Mouse (Mus musculus) liver, embryonic 14.5 days (tissue): Measurements from ENCODE around the gene Mbnl1. TPM values are rescaled to one million over a fixed set of nuclear protein-coding genes. Genes with fewer than 3 reads are reported as not detected.

Experiments used
- ATAC-seq: fragments of 200-750 bp; cut with Nextera tagmentation; 2 replicates; pipeline ENCODE4 v1.8.0; 2017; ENCODE audit warnings: moderate number of reproducible peaks, mild to moderate bottlenecking, moderate library complexity; ENCODE audit not compliant: insufficient read depth
- DNase-seq, 3 experiments: peaks; one replicate each; pipeline ENCODE4 v3.0.0-alpha.2; 2012 to 2013; ENCODE audit warnings: low read depth in 3 of 3, low spot score in 3 of 3
- H3K27ac ChIP-seq: fragments of 300-500 bp; sonication (generic); 2 replicates; pipeline ENCODE4 v1.5.1; 2014; ENCODE audit warnings: moderate library complexity, mild to moderate bottlenecking, control low read depth, inconsistent platforms
- H3K27me3 ChIP-seq: fragments of 300-500 bp; sonication (generic); 2 replicates; pipeline ENCODE4 v1.6.1; 2014; ENCODE audit warnings: mild to moderate bottlenecking, low read length, moderate library complexity; ENCODE audit not compliant: control insufficient read depth, insufficient read depth
- H3K36me3 ChIP-seq: fragments of 300-500 bp; sonication (generic); replicated peaks from 2 replicates; pipeline ENCODE4 v1.6.1; 2014; ENCODE audit warnings: low read depth; ENCODE audit not compliant: control insufficient read depth, insufficient read depth
- H3K4me1 ChIP-seq, 2 experiments: fragments of 200-500 bp in 1 of 2; fragments of 300-500 bp in 1 of 2; sonication (generic) in 1 of 2; replicated peaks; 2 replicates each; pipeline ENCODE4 v1.6.1; 2012 to 2014; ENCODE audit warnings: antibody characterized with exemption in 1 of 2, inconsistent platforms in 1 of 2, low read length in 1 of 2; ENCODE audit not compliant: control insufficient read depth in 2 of 2, insufficient read depth in 2 of 2
- H3K4me2 ChIP-seq: fragments of 300-500 bp; sonication (generic); 2 replicates; pipeline ENCODE4 v1.6.1; 2014; ENCODE audit warnings: low read depth, mild to moderate bottlenecking, control low read depth, moderate library complexity
- H3K4me3 ChIP-seq, 2 experiments: fragments of 200-500 bp in 1 of 2; fragments of 300-500 bp in 1 of 2; sonication (generic) in 1 of 2; 2 replicates each; pipeline ENCODE4 v1.5.1; 2012 to 2014; ENCODE audit warnings: low read depth in 2 of 2, low read length in 2 of 2, mild to moderate bottlenecking in 2 of 2, control low read depth in 1 of 2, inconsistent platforms in 1 of 2, moderate library complexity in 1 of 2; ENCODE audit not compliant: insufficient read depth in 1 of 2
- H3K9ac ChIP-seq: fragments of 300-500 bp; sonication (generic); replicated peaks from 2 replicates; pipeline ENCODE4 v1.6.1; 2014; ENCODE audit warnings: mild to moderate bottlenecking, control low read depth, moderate library complexity
- H3K9me3 ChIP-seq: fragments of 300-500 bp; sonication (generic); 2 replicates; pipeline ENCODE4 v1.6.1; 2016; ENCODE audit warnings: low read length, mixed read lengths; ENCODE audit not compliant: control insufficient read depth
- CTCF ChIP-seq: IDR thresholded peaks from 2 replicates; pipeline ENCODE4 v1.5.1; 2016; ENCODE audit warnings: antibody characterized with exemption, low read depth, control low read depth
- EP300 ChIP-seq: IDR thresholded peaks from 2 replicates; pipeline ENCODE4 v1.6.1; 2016; ENCODE audit warnings: antibody characterized with exemption, low read depth
- WGBS: fragments of 180-500 bp; shearing (Covaris S2); extraction: QIAGEN DNeasy Blood & Tissue Kit; methylation state at CpG from one replicate; pipeline ENCODE4 v1.1.7; 2014; ENCODE audit not compliant: insufficient replicate concordance; 5-methylcytosine and 5-hydroxymethylcytosine counted together
- polyA plus RNA-seq, 2 experiments: library from polyadenylated mRNA; depleted of rRNA in 1 of 2; stranded (reverse) in 1 of 2; unstranded in 1 of 2; fragments of >200 nt; fragmentation: Nextera tagmentation in 1 of 2; extraction: Ambion mirVana in 1 of 2; gene quantifications; 2 replicates each; pipeline versions ENCODE4 v1.2.1 to v1.2.3; 2012 to 2014

Mbnl1 gene
- polyA plus RNA-seq, 2 experiments: 32.9 to 128 TPM

DNA sequence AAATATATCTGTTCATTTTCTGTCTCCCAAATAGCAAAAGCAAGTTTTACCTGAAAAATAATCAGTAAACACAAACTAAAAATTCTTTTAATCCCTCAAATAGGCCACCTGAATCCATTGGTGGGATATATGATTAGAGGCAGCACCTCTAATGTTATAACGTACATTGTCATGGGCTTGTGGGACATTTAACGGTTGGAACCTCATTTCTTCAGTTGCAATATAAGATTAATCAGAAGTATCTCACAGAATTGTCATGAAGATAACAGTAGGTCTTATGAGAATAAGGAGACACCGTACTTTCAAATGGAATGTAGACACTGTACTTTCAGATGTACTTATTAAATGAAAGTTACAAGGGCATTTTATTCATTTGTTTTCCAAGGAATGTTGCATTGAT is 112.1 kb downstream of the Mbnl1 start:
- ATAC-seq: no peak

DNA sequence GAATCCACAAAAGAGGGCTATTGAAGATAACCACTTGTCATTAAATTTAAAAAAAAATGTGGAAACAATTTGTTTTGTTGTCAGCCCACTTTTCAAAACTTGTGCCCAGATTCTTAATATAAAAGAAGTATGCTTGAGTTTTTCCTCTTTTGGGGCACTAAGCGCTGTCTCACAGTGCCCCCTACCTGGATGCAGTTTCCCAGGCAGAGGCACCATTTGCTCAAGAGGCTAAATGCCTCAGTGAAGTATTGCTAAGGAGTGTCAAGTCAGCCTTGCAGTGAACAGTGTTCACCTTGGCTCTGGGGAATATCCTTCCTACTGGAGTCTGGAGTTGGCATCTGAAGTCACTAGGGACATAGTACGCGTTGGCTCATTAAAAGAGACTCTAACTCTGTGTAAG is 113.4 kb downstream of the Mbnl1 start:
- Histone ChIP-seq H3K4me1 (peaks cover 0 to 10% of the 10 kb centered on the region in 2 experiments; a peak in 2 of 4 replicates), H3K36me3 (no peaks in the 10 kb centered on the region; the same call in 1 of the 2 replicates), H3K9ac (no peak overlapping the region), H3K4me2 (no peak overlapping the region), H3K4me3 (no peak overlapping the region), H3K27me3 (no peaks in the 10 kb centered on the region), H3K27ac (no peak overlapping the region), H3K9me3 (no peaks in the 10 kb centered on the region)
- 93% methylated on average over 3 of the region's 3 CpGs for WGBS
- TF ChIP-seq EP300 (no peak), CTCF (peak; percentile 44)
- ATAC-seq (0 out of 2 replicates have a peak, but pooled peaks have one; percentile 18), DNase-seq (no peak)

More for the DNA sequence above, 112.1 kb downstream of the Mbnl1 start:
- no peak for DNase-seq
- H3K4me1 ChIP-seq: peaks cover 0 to 18% of the 10 kb centered on the region in 2 experiments; a peak in 3 of 4 replicates
- no peaks in the 10 kb centered on the region for H3K9me3 ChIP-seq
- H3K4me3 ChIP-seq: no peak overlapping the region
- WGBS: 38% methylated on average over 3 of the region's 3 CpGs
- no peak overlapping the region for H3K9ac ChIP-seq
- no peaks in the 10 kb centered on the region for H3K27me3 ChIP-seq
- TF ChIP-seq CTCF (no peak), EP300 (no peak)
- no peak overlapping the region for H3K27ac ChIP-seq
- H3K4me2 ChIP-seq: no peak overlapping the region
- no peaks in the 10 kb centered on the region; the same call in 1 of the 2 replicates for H3K36me3 ChIP-seq

DNA sequence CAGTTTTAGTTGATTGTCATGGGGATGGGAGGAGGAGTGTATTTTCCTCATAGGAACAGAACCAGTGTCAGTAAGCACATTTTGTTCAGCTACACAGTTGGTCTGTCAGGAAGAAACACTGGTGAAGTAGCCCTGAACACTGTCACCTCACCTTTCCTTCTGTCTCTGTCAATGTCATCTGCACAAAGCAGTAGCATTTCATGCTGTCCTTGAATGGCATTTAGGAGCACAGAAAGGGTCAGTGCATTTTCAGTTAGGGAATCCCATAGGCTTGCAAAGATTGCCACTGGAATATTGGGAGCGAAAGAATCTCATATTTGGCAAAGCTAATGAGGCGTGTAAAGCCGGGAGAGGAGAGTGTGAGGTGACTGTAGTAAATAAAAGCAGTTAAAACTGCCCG is 114.5 kb downstream of the Mbnl1 start:
- TF ChIP-seq CTCF (no peak), EP300 (no peak)
- WGBS: 76% methylated on average over 4 of the region's 4 CpGs

DNA sequence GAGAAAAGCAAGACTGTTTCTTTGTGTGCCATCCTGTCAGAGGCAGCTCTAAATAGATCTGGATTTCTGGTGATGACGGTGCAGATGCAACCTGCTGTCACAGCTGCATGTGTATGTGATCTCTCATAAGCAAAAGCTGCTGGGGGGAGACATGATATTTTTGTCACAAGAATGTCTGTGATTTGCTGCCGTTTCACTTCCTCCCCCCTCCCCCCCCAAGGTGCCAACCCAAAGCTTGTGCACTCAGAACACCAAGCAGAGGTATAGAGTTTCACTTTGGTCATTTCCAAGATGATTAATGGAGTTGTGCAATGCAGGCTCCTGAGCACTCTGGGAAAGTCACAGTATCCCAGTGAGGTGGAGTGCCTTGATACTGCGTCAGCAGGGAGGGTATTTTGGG is 116.7 kb downstream of the Mbnl1 start:
- no peak overlapping the region for H3K4me3 ChIP-seq
- no peak for DNase-seq
- no peak overlapping the region for H3K27ac ChIP-seq
- no peak overlapping the region for H3K9ac ChIP-seq
- H3K4me2 ChIP-seq: no peak overlapping the region
- H3K9me3 ChIP-seq: no peaks in the 10 kb centered on the region
- no peak for ATAC-seq
- WGBS: 56% methylated on average over 3 of the region's 3 CpGs
- H3K4me1 ChIP-seq: peaks cover 3 to 16% of the 10 kb centered on the region in 2 experiments; a peak in 3 of 4 replicates
- no peaks in the 10 kb centered on the region for H3K27me3 ChIP-seq
- no peaks in the 10 kb centered on the region; the same call in 1 of the 2 replicates for H3K36me3 ChIP-seq
- no peak for TF ChIP-seq EP300
- TF ChIP-seq CTCF: no peak

More for the DNA sequence above, 114.5 kb downstream of the Mbnl1 start:
- ATAC-seq (no peak), DNase-seq (no peak)
- Histone ChIP-seq H3K36me3 (no peaks in the 10 kb centered on the region; the same call in 1 of the 2 replicates), H3K9ac (no peak overlapping the region), H3K4me1 (peaks cover 0 to 10% of the 10 kb centered on the region in 2 experiments; a peak in 2 of 4 replicates), H3K9me3 (no peaks in the 10 kb centered on the region), H3K27me3 (no peaks in the 10 kb centered on the region), H3K4me2 (no peak overlapping the region), H3K27ac (no peak overlapping the region), H3K4me3 (no peak overlapping the region)

DNA sequence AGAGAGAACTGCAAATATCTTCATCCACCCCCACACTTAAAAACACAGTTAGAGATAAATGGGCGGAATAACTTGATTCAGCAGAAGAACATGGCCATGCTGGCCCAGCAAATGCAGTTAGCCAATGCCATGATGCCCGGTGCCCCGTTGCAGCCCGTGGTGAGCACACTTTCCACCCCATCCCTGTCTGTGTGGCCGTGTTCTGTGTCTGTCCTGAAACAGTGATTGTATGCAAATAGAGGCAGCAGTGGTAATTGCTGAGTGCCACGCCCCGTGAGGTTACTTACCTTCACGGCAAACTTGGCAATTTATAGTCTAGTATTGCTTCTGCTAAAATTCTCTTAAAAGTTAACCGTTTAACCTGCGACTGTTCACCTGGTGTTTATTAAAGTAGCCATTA is 123.0 kb downstream of the Mbnl1 start:
- H3K9me3 ChIP-seq: no peaks in the 10 kb centered on the region
- H3K27ac ChIP-seq: no peak overlapping the region
- no peak overlapping the region for H3K9ac ChIP-seq
- H3K4me1 ChIP-seq: peaks cover 3 to 9% of the 10 kb centered on the region in 2 experiments; a peak in 3 of 4 replicates
- no peaks in the 10 kb centered on the region for H3K27me3 ChIP-seq
- no peaks in the 10 kb centered on the region for H3K36me3 ChIP-seq
- no peak for ATAC-seq
- no peak overlapping the region for H3K4me3 ChIP-seq
- no peak for DNase-seq
- TF ChIP-seq EP300 (no peak), CTCF (no peak)
- H3K4me2 ChIP-seq: no peak overlapping the region
- 78% methylated on average over 10 of the region's 10 CpGs for WGBS
